Mouse (Mus musculus): ENCODE results near the gene Map3k4. TPM values are rescaled to one million over a fixed set of nuclear protein-coding genes. Genes with fewer than 3 reads are reported as not detected.
"Not testable (repeated sequence)": the region's sequence is repeated elsewhere in the genome, so short reads cannot be mapped to it uniquely, and the experiment has no call there.

Gene Map3k4
- total RNA-seq, 4 experiments from 2014 or later: 25.3 to 39.6 (median 34.3) TPM

DNA sequence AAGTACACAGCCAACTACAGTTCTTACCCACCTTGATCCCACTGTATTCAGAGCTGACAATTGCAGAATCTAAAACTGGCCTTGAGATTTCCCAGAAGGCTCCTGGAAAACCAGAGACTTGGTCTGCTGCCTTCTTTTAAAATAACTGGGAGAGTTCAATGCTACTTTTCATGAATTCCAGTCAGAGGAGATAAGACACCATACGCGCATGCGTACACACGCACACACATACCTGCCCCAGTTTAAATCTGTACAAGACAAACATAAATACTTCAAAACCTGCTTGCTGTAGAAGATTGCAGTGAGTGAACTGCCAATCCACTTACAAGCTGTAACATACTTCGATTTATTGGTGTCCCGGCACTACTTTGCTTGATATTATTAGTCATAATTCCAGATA lies 13.9 kb downstream of the Map3k4 start:
- no peak for DNase-seq

DNA sequence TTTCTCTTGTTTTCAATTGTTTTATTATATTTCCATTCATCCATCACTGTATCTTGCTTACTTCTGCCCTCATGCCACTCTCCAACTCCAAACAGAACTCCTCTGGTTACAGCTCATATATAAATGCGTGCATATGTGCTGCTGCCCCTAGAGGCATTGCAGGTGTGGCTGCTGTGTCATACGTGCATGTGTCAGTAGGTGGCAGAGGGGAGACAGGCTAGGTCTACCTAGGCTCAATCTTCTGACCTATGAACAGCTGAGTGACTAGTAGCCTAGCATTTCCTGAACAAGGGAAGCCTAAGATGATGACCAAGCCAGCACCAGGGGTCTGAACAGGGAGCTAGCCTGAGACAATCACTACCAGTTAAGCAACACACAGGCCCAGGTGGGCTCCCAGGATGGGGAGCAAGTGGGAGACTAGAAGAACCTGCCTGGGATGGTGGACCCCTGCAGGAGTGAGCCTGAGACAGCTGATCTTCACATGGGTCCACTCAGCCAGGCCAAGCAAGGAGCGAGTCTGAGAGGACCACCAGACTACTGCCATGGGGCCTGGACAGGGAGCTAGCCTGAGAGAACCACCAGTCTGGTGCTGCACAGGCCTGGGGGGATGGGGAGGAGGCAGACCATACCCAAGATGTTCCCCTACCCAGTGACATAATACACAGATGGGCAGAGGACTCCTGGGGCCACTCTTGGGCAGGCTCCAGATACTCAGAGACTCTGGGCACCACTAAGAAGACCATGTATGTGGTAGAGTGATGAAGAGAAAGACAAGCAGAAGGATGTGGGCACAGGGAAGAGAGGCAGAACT lies 17.5 kb downstream of the Map3k4 start:
- no peak for DNase-seq

DNA sequence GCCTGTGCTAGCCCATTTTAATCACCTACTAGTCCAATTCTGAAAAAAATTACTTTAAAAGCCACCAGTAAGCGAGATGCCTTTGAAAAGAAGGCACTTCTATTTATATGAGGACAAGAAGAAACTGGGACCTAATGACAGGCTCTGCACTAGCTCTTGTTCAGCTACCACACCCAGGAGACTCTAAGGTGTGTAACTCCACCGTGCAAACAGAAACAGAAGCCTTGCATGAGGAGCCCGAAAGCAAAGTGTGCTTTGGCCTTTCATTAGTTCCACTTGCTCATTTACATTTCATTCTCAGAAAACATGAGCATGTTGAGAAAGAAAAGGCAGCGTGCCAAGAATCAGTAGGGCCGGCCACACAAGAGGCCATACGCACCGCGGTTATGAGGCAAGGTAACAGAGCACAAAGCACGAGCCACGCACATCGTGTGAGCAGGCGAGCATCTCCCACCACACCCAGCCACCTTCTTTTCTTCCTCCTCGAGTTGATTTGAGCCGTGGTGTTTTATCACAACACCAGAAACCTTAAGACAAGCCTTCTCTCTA lies 18.4 kb downstream of the Map3k4 start:
- no peak for DNase-seq

GRCm38 (mm10) chr17:12299371-12299770 lies 19.2 kb downstream of the Map3k4 start:
- DNase-seq: no peak

DNA sequence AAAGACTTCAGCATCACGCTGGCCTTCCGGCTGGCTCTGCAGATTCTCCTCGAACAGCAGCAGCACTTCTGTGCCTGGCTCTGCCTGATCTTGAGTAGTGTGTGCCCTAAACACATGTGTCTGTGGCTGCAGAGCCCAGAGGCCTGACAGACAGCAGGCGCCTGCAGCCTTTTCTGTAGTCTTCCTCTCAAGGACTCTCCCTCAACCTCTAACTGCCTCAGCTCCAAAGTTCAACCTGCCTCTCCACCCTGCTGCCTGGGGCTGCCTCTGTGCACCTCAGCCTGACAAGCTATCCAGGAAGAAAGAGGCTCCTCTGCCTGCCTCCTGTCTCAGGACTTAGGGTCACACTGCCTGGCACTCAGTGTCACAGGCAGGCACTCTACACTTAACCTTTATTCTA lies 20.6 kb downstream of the Map3k4 start:
- no peak for DNase-seq

- DNase-seq: no peak
Observed at GRCm38 (mm10) chr17:12297292-12297691, 21.3 kb downstream of the Map3k4 start.

DNA sequence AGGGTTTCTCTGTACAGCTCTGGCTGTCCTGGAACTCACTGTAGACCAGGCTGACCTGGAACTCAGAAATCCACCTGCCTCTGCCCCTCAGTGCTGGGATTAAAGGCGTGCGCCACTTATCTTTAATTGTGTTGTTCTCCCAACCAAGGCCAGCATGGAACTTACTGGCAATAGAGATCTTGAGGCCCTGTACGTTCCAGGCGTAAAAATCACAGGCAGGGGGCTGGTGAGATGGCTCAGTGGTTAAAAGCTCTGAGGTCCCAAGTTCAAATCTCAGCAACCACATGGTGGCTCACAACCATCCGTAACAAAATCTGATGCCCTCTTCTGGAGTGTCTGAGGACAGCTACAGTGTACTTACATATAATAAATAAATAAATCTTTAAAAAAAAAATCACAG lies 22.7 kb downstream of the Map3k4 start:
- not testable (repeated sequence) for DNase-seq

DNA sequence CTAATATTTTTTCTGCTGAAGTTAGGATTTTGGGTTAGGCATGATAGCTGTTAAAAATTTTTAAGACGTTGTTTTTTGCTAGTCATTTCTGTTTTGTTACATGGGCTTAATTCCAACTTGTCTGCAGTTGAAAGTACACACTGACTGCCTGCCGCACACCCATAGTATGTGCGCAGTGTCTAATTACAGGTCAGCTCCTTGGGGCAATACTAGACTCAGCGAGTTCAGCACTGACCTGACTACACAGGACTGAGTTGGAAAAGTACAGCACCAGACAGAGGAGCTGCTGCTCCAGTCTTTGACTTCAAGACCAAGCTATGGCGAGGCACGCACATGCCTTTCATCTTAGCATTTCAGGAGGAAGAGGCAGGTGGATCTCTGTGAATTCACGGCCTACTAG lies 24.2 kb downstream of the Map3k4 start:
- DNase-seq: no peak

DNA sequence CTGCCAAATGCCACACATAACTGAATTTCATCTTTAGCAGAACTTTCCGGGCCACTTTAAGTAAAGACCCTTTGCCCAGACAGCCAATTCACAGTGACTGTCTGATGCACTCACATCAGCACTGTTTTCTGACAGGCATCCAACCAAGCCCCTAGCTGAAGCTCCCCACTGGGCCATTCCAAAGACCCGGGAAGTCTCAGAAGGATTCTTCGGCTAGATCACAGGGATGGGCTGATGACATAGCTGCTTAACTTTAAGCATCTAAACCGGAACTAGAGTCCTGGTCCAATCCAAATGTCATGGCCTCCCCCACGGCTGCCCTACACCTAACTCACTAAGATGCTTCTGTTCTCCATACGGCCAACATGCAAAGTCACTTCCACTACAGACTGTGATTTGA lies 25.0 kb downstream of the Map3k4 start:
- DNase-seq: no peak

DNA sequence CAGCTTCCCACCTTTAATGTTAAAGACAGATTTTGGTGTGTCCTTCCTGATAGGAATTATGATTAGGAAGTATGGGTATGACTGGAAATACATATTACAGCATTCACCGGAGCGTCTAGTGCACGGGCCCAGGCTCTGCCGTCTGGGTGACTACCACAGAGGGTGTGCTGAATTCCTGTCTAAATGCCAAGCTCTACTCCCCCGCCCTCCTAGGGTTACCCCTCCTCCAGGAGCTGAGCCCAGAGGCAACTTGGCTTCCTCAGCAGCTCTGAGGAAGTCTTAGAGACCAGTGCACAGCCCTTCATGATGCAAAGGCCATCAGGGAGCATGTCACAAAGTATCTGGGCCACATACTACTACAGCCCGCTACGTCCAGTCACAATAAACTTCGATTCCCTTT lies 25.7 kb downstream of the Map3k4 start:
- no peak for DNase-seq

GRCm38 (mm10) chr17:12292356-12292755 lies 26.2 kb downstream of the Map3k4 start:
- no peak for DNase-seq

GRCm38 (mm10) chr17:12291151-12291550 lies 27.4 kb downstream of the Map3k4 start:
- no peak for DNase-seq

DNA sequence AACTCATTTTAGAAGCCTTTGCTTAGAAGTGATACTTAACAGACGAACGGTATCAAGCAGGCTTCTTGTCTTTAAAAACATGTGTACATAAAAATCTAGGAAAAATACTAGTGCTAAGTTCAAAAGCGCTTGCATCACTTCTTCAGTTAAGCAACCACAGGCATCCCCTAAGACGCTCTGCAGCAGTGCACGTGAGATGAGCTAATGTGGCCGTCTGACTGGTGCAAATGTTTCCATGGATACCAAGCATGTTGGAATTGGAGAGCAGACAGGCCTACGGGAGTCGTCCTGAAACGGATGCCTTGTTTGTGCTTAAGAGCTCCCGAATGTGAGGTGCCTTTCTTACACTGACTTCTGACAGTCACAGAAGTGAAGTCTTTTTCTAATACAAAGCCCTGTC lies 27.9 kb downstream of the Map3k4 start:
- peak; percentile 52 for DNase-seq

GRCm38 (mm10) chr17:12289836-12290235 lies 28.8 kb downstream of the Map3k4 start:
- not testable (repeated sequence) for DNase-seq

DNA sequence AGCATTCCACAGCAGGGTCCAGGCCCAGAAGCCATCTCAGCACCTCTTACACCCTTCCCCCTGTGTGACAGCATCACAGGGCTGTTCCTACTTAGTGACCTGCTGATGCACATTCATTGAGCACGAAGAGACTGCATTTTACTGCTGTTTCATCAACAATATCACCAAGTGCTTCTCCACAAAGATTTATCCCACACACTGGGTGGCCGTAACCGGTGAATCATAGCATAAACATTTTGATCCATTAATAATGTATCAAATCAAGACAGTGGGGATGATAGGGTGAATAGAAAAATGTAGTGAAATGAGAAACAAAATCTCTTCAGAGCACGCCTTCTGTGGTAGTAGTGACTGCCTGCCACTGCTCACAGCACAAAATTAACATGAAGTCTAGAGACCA lies 29.7 kb downstream of the Map3k4 start:
- DNase-seq: no peak

- DNase-seq: no peak
Observed at GRCm38 (mm10) chr17:12279810-12280209, 38.8 kb downstream of the Map3k4 start.

DNA sequence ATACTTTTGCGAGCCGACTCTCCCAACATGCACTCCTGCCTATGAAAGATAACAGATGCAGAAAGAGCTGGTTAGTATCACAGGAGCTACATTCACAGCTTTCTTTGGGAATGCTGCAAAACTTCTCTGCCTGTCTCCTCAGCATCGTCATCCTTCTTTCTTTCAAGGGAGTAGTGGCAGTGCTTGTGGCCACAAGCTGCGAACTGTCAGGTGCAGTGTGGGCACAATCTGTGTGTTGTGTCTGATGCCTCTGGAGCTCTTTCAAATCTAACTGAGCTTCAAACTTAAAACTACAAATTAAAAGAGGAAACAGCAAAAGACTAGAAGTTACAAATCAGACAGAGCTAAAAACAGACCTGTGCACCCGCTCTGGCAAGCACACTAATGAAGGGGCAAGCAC lies 40.5 kb downstream of the Map3k4 start:
- DNase-seq: no peak

- DNase-seq: no peak
Observed at GRCm38 (mm10) chr17:12277297-12277696, 41.3 kb downstream of the Map3k4 start.

DNA sequence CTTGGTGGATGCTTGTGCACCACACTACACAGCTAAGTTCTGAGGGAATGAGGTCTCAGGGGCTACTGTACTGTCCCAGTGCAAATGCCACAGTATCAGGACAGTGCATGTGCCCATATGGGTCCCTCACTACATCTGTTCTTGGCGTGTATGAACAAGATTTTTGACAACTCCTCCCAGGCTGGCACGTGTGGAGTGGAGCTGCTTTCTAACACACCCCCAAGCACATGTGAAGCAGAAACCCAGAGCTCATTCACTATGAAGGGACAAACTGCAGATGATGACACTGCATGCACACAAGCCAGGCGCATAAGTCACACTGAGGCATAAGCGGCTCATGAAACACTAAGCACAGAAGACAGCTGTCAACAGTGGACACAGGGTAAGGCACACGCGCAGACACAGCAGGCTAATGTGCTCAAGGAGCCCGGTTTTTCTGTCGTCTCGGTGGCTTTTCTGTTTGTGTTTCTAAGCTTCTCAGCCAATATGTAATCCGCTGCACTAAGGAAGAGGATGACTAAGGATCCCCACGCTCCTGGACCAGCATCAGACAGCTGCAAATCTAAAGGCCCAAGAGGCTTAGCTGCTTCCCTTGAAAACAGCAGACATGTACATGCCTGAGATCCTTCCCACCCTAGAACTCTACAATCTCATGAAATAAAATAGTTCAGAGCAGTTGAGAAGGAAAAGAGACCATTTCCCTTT lies 41.9 kb downstream of the Map3k4 start:
- no peak for DNase-seq

GRCm38 (mm10) chr17:12275756-12276155 lies 42.8 kb downstream of the Map3k4 start:
- peak; percentile 16 for DNase-seq

GRCm38 (mm10) chr17:12273032-12273431 lies 45.6 kb downstream of the Map3k4 start:
- no peak for DNase-seq

GRCm38 (mm10) chr17:12271805-12272204 lies 46.8 kb downstream of the Map3k4 start:
- no peak for DNase-seq

GRCm38 (mm10) chr17:12268538-12268937 lies 50.1 kb downstream of the Map3k4 start:
- no peak for DNase-seq

DNA sequence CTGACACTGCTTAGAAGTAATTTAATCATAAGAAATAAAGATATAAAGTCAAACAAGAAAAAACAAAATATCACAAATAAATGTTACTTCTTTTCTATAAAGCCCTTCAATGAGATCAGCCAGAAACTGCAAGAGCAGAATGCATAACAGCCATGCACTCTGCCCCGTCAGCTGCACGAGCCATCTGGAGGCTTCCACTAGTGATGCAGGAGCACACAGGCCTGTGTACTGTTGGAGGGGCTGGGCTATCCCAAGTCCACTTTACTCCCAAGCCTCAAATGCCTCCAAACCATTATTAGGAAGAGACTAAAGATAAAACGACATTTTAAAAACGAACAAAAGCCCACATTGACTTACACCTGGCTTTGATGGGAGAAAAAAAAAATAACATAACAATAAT lies 50.5 kb downstream of the Map3k4 start:
- DNase-seq: no peak

Measured in adrenal gland, adult 8-10 months (tissue).